Mouse (Mus musculus): ENCODE measurements around the gene Camta1. TPM values are rescaled to one million over a fixed set of nuclear protein-coding genes. Genes with fewer than 3 reads are reported as not detected.

Gene Camta1
- polyA plus RNA-seq, 1 experiment from 2014 or later = 66.4 TPM

DNA sequence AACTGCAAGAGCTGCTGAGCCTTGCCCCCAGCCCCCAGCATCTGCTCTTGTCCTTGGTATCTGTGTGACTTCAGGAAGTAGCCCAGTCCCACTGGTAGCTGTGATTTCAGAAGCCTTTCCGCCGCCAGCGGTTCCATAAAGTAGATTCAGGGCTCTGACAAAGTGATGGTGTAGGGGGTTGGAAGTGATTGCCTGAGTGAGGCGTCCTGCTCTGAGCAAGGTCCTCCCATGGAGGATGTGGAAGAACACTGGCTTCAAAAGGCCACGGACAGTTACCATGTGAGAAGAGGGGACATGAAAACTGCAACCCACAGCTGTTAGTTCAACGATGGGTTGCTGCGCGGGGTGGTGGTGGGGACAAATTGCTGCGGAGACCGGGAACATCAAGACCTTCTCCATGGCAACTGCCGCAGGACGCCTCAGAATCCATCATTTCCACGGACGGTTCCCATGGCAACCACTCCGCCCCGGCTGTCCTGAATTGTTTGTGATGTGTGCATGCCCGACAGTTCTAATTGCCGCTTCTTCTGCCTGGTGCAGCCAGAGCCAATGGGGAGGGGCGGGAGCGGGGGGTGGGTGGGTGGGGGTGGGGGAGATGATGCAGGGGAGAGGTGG is 721.2 kb downstream of the Camta1 start:
- no peak for ATAC-seq (ENCODE audit: insufficient number of reproducible peaks, low FRiP score, low TSS enrichment, low read depth)
- no peak overlapping the region for H3K4me2 ChIP-seq
- no peak overlapping the region for H3K4me3 ChIP-seq
- no peaks in the 10 kb centered on the region for H3K36me3 ChIP-seq
- no peak overlapping the region for H3K9ac ChIP-seq
- no peak overlapping the region for H3K27ac ChIP-seq
- peaks cover 28% of the 10 kb centered on the region for H3K4me1 ChIP-seq
- 3% methylated on average over 20 of the region's 20 CpGs for WGBS
- H3K27me3 ChIP-seq = peaks cover 26% of the 10 kb centered on the region
- no peaks in the 10 kb centered on the region for H3K9me3 ChIP-seq

- peaks cover 27% of the 10 kb centered on the region for H3K27me3 ChIP-seq
- no peak overlapping the region for H3K9ac ChIP-seq
- ATAC-seq (ENCODE audit: insufficient number of reproducible peaks, low FRiP score, low TSS enrichment, low read depth) = no peak
- no peak overlapping the region for H3K27ac ChIP-seq
- WGBS = 6% methylated on average over 20 of the region's 20 CpGs
- peaks cover 28% of the 10 kb centered on the region for H3K4me1 ChIP-seq
- no peaks in the 10 kb centered on the region for H3K36me3 ChIP-seq
- no peaks in the 10 kb centered on the region for H3K9me3 ChIP-seq
- peak overlapping the region; percentile 38; the same call in 1 of the 2 replicates for H3K4me2 ChIP-seq
- no peak overlapping the region; the same call in 1 of the 2 replicates for H3K4me3 ChIP-seq
These were observed 722.4 kb downstream of the Camta1 start for GRCm38 (mm10) chr4:151139053-151139840.

DNA sequence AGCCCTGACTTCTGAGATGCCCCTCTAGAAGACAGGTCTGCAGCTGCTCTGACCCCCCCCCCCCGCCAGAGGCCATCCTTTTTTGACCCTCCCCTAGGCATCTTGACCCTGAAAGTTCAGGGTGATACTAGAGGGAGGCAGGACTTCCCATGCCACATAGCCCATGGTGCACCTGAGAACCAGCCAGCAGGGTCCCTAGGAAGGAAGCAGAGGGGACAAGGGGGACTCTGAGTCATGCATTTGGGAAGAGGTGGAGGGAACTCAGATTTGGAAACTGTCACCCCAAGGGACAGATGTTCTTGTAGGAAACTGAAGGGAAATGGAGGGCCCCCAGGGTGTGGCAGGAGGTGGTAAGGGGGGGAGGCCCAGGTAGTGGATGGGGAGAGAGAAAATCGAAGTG is 723.1 kb downstream of the Camta1 start:
- Histone ChIP-seq H3K4me3 (no peak overlapping the region), H3K36me3 (no peaks in the 10 kb centered on the region), H3K27me3 (peaks cover 27% of the 10 kb centered on the region), H3K9me3 (no peaks in the 10 kb centered on the region), H3K4me1 (peaks cover 28% of the 10 kb centered on the region), H3K27ac (no peak overlapping the region), H3K9ac (no peak overlapping the region), H3K4me2 (no peak overlapping the region)
- ATAC-seq (ENCODE audit: insufficient number of reproducible peaks, low FRiP score, low TSS enrichment, low read depth) = no peak
- WGBS = 22% methylated on average over 2 of the region's 2 CpGs

- Histone ChIP-seq H3K9ac (no peak overlapping the region), H3K4me1 (peaks cover 28% of the 10 kb centered on the region), H3K27ac (no peak overlapping the region), H3K36me3 (no peaks in the 10 kb centered on the region), H3K4me2 (no peak overlapping the region), H3K4me3 (no peak overlapping the region), H3K27me3 (peaks cover 27% of the 10 kb centered on the region), H3K9me3 (no peaks in the 10 kb centered on the region)
- no peak for ATAC-seq (ENCODE audit: insufficient number of reproducible peaks, low FRiP score, low TSS enrichment, low read depth)
- WGBS = 14% methylated on average over 10 of the region's 10 CpGs
These were observed 723.5 kb downstream of the Camta1 start for GRCm38 (mm10) chr4:151138135-151138534.

GRCm38 (mm10) chr4:151137701-151138100 is 724.0 kb downstream of the Camta1 start:
- Histone ChIP-seq H3K4me2 (no peak overlapping the region), H3K4me1 (peaks cover 28% of the 10 kb centered on the region), H3K9me3 (no peaks in the 10 kb centered on the region), H3K9ac (no peak overlapping the region), H3K27ac (no peak overlapping the region), H3K27me3 (peaks cover 27% of the 10 kb centered on the region), H3K4me3 (no peak overlapping the region), H3K36me3 (no peaks in the 10 kb centered on the region)
- WGBS = 49% methylated on average over 5 of the region's 5 CpGs
- no peak for ATAC-seq (ENCODE audit: insufficient number of reproducible peaks, low FRiP score, low TSS enrichment, low read depth)

GRCm38 (mm10) chr4:151135491-151135890 is 726.2 kb downstream of the Camta1 start:
- WGBS = 76% methylated on average over 8 of the region's 8 CpGs

GRCm38 (mm10) chr4:151133760-151134159 is 727.9 kb downstream of the Camta1 start:
- 0 out of 2 replicates have a peak, but pooled peaks cover 3% of the 10 kb centered on the region for H3K27me3 ChIP-seq
- no peak overlapping the region for H3K27ac ChIP-seq
- ATAC-seq (ENCODE audit: insufficient number of reproducible peaks, low FRiP score, low TSS enrichment, low read depth) = no peak; the same call in 1 of the 2 replicates
- no peaks in the 10 kb centered on the region for H3K9me3 ChIP-seq
- H3K36me3 ChIP-seq = no peaks in the 10 kb centered on the region
- peaks cover 29% of the 10 kb centered on the region for H3K4me1 ChIP-seq
- no peak overlapping the region for H3K4me3 ChIP-seq
- no peak overlapping the region for H3K4me2 ChIP-seq
- 52% methylated on average over 4 of the region's 4 CpGs for WGBS
- no peak overlapping the region for H3K9ac ChIP-seq

More at GRCm38 (mm10) chr4:151135491-151135890, 726.2 kb downstream of the Camta1 start:
- no peak for ATAC-seq (ENCODE audit: insufficient number of reproducible peaks, low FRiP score, low TSS enrichment, low read depth)
- Histone ChIP-seq H3K4me3 (no peak overlapping the region), H3K9me3 (no peaks in the 10 kb centered on the region), H3K36me3 (no peaks in the 10 kb centered on the region), H3K4me1 (peaks cover 33% of the 10 kb centered on the region), H3K27me3 (peaks cover 19% of the 10 kb centered on the region), H3K27ac (no peak overlapping the region), H3K4me2 (no peak overlapping the region), H3K9ac (no peak overlapping the region)

DNA sequence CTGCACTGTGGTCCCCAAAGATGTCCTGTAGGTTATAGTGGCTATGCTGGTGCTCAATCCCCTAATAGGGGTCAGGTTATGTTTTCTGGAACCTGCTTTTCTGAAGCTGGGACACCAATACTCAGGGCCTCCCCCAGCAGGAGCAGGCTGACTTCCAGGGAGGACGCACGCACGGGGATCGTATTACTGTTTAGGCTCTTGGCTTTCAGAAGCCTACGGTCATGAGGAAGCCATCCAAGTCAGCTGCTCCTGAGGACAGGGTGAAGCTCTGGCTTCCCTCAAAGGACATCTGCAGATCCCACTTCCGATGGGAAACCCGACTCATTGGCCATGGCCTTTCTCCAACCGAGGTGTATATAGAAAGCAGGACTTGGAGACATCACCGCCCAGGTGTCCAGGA is 729.2 kb downstream of the Camta1 start:
- Histone ChIP-seq H3K4me2 (no peak overlapping the region), H3K4me1 (peaks cover 28% of the 10 kb centered on the region), H3K9me3 (no peaks in the 10 kb centered on the region), H3K36me3 (no peaks in the 10 kb centered on the region), H3K27me3 (0 out of 2 replicates have a peak, but pooled peaks cover 3% of the 10 kb centered on the region), H3K9ac (no peak overlapping the region), H3K4me3 (no peak overlapping the region), H3K27ac (no peak overlapping the region)
- 59% methylated on average over 9 of the region's 9 CpGs for WGBS
- ATAC-seq (ENCODE audit: insufficient number of reproducible peaks, low FRiP score, low TSS enrichment, low read depth) = no peak

DNA sequence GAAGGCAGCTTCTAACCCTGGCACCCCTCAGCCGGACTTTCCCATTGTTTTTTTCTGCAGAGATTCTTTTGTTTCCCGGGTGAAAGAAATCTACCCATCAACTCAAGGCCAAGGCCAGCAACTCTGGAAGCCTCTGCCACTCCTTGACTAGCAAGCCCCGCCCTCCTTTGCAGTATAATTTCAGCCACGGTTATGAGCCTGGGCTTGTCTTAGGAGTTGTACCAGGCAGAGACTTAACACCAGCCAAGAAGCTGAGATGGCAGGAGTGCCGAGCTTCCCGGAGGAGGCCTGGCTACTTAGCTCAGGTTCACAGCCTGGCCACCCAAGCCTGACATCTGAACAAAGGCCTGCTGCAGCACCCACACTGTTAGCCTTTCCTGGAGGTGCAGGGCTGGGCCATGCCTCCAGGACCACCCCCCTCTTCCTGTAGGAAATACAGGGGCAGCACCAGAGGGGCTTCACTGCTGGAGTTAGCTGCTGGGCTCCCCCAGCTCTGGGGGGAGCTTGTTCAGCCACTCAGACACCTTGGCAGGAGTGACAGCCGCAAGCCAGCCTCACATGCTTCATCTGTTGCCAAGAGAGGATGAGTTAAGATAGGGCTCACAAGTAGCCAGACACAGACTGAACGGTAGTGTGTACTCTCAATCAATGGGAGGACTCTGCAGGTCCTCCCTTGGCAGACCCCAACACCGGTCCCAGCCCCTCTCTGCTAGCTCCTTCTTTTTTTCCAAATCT is 730.8 kb downstream of the Camta1 start:
- peaks cover 28% of the 10 kb centered on the region for H3K4me1 ChIP-seq

DNA sequence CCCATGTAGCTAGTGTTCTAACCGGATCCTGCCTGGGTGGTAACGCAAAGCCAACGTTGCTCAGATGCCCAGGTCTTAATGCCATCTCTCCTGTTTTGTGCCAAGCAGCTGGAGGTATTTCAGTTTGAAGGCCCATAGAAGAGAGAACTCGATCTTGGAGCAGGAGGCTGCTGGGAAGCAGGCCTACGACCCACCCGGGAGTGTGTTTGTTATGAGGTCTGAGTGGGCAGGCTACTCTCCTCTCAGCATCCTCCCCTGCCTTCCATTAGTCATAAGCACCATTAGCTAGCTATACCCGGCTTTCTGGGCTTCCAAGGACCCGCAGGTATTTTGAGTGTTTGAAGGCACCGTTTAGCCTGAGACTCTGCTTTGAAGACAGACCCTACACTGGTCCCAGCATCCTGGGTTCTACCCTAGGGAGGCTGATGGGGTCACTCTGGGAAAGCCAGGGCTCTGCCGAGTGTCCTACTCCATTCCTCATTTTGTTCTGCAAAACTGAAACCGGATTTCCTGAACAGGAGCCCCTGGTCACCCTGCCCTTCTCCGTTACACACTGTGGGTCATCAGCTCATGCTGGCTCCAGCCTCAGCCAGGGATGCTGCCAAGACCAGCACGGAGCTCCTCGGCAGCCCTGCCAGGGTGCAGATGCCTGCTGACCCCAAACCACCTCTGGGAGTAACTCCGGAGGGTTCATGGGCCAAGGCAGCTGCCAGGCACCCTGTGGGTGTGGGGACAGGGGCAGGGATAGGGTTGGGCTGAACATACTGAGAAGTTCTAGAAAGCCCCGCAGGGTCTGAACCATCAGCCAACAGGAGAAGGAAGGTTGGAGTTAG is 731.7 kb downstream of the Camta1 start:
- peak overlapping the region; percentile 86; the same call in 1 of the 2 replicates for H3K27ac ChIP-seq

More for the DNA sequence above, 730.8 kb downstream of the Camta1 start:
- Histone ChIP-seq H3K4me2 (no peak overlapping the region), H3K27me3 (0 out of 2 replicates have a peak, but pooled peaks cover 3% of the 10 kb centered on the region), H3K9ac (no peak overlapping the region), H3K9me3 (no peaks in the 10 kb centered on the region), H3K27ac (0 out of 2 replicates have a peak overlapping the region, but pooled peaks have one; percentile 17), H3K4me3 (no peak overlapping the region), H3K36me3 (no peaks in the 10 kb centered on the region)
- WGBS = 55% methylated on average over 9 of the region's 9 CpGs
- ATAC-seq (ENCODE audit: insufficient number of reproducible peaks, low FRiP score, low TSS enrichment, low read depth) = no peak

More for the DNA sequence above, 731.7 kb downstream of the Camta1 start:
- peaks cover 28% of the 10 kb centered on the region for H3K4me1 ChIP-seq
- WGBS = 64% methylated on average over 16 of the region's 16 CpGs
- ATAC-seq (ENCODE audit: insufficient number of reproducible peaks, low FRiP score, low TSS enrichment, low read depth) = no peak
- peak overlapping the region; percentile 97; the same call in 1 of the 2 replicates for H3K4me2 ChIP-seq
- no peaks in the 10 kb centered on the region for H3K27me3 ChIP-seq
- H3K9ac ChIP-seq = no peak overlapping the region
- peak overlapping the region; percentile 63 for H3K4me3 ChIP-seq
- no peaks in the 10 kb centered on the region for H3K9me3 ChIP-seq
- no peaks in the 10 kb centered on the region for H3K36me3 ChIP-seq

Measured in limb, embryonic 15.5 days (tissue).